28 mouse cellular contexts compared by ENCODE assay signal in genomic region chr7:38205801-38206200, GRCm38 (mm10).
"Had no signal": no experiment of that assay in that cellular context is flagged by ENCODE, and none has a peak within 500 bp of the region (broad histone marks: within the 10 kb centered on the region; RNA-seq: fewer than 3 reads in every experiment).

No protein-coding gene starts in this region.

- H3K4me3 ChIP-seq: gastrocnemius, adult 2 months; heart, embryonic 10.5 days; heart, embryonic 12.5 days; hindbrain, embryonic 10.5 days; hindbrain, embryonic 12.5 days; intestine, embryonic 15.5 days; kidney, embryonic 15.5 days; left cerebral cortex, adult 2 months; limb, embryonic 10.5 days; limb, embryonic 12.5 days; liver, embryonic 13.5 days; liver, embryonic 15.5 days had no signal

- H3K27me3 ChIP-seq: heart, embryonic 12.5 days; hindbrain, embryonic 12.5 days; intestine, embryonic 15.5 days; kidney, embryonic 15.5 days; limb, embryonic 12.5 days; liver, embryonic 13.5 days; liver, embryonic 15.5 days had no signal

- H3K36me3 ChIP-seq: heart, embryonic 10.5 days; heart, embryonic 12.5 days; hindbrain, embryonic 10.5 days; hindbrain, embryonic 12.5 days; intestine, embryonic 15.5 days; kidney, embryonic 15.5 days; limb, embryonic 10.5 days; limb, embryonic 12.5 days; liver, embryonic 13.5 days; liver, embryonic 15.5 days had no signal

- ATAC-seq: hindbrain, embryonic 16.5 days; inflammation-experienced regulatory T-cells, adult 6 months; intestine, embryonic 15.5 days; intestine, postnatal 0 days had no signal

- H3K4me2 ChIP-seq: heart, embryonic 12.5 days; hindbrain, embryonic 12.5 days; hindbrain, embryonic 14.5 days; intestine, embryonic 15.5 days; kidney, embryonic 15.5 days; limb, embryonic 12.5 days; liver, embryonic 11.5 days; liver, embryonic 13.5 days; liver, embryonic 15.5 days had no signal

- DNase-seq: gastrocnemius, adult 2 months; gastrocnemius, postnatal 10 days; gastrocnemius, postnatal 25 days; heart, adult 18-20 months; heart, postnatal 10 days; heart, postnatal 4 days; kidney, adult 18-20 months; kidney, adult 8-10 months; kidney, postnatal 14 days; kidney, postnatal 36 days; liver; liver, embryonic 13.5 days had no signal

- H3K9me3 ChIP-seq: heart, embryonic 10.5 days; heart, embryonic 12.5 days; hindbrain, embryonic 12.5 days; intestine, embryonic 15.5 days; kidney, embryonic 15.5 days; limb, embryonic 10.5 days; limb, embryonic 12.5 days; liver, embryonic 15.5 days had no signal

- H3K27ac ChIP-seq: gastrocnemius, adult 2 months; heart, embryonic 10.5 days; hindbrain, embryonic 10.5 days; hindbrain, embryonic 12.5 days; hindbrain, embryonic 14.5 days; intestine, embryonic 15.5 days; kidney, embryonic 15.5 days; kidney, postnatal 0 days; left cerebral cortex, adult 2 months; limb, embryonic 10.5 days; limb, embryonic 12.5 days; liver, embryonic 13.5 days; liver, embryonic 15.5 days had no signal

- H3K9ac ChIP-seq: heart, embryonic 12.5 days; hindbrain, embryonic 12.5 days; hindbrain, embryonic 14.5 days; intestine, embryonic 15.5 days; kidney, embryonic 15.5 days; limb, embryonic 12.5 days; liver, embryonic 13.5 days; liver, embryonic 15.5 days had no signal
